In the genomic region with DNA sequence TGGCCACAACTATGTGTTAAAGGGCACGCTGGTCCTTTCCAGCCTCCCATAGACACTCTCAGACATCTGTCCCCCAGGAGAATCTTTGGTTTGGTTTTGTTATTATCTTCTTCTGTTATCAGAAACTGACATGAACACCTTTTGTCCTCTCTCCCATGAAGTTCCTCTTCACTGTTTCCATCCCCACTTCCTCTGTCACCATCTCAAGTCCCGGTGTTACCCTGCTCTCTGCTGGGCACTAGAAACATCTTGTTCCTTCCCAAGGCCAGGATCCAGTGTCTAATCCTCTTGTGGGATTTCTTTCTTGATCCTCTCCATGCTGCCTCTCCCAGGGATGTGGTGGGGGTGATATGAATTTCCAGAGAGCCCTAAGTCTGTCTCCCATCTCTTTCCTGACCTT, we compare ENCODE assay signal across 25 mouse cellular contexts.
"Had no signal": no experiment of that assay in that cellular context is flagged by ENCODE, and none has a peak within 500 bp of the region (broad histone marks: within the 10 kb centered on the region; RNA-seq: fewer than 3 reads in every experiment).

No protein-coding gene starts in this region.

- H3K4me3 ChIP-seq: heart, adult 2 months; heart, embryonic 13.5 days; heart, embryonic 15.5 days; hindbrain, embryonic 13.5 days; hindbrain, embryonic 15.5 days; kidney, embryonic 15.5 days; layer of hippocampus, adult 2 months; limb, embryonic 10.5 days; limb, embryonic 12.5 days; liver, embryonic 12.5 days had no signal

- DNase-seq: gastrocnemius, postnatal 14 days; gastrocnemius, postnatal 36 days; heart, adult 11 months; heart, adult 2 months; heart, postnatal 14 days; heart, postnatal 36 days; kidney, adult 11 months; kidney, adult 2 months; kidney, adult 9 months; kidney, postnatal 25 days; kidney, postnatal 4 days; liver had no signal

- H3K27me3 ChIP-seq: heart, embryonic 13.5 days; heart, embryonic 15.5 days; hindbrain, embryonic 13.5 days; hindbrain, embryonic 15.5 days; kidney, embryonic 15.5 days; limb, embryonic 12.5 days; liver, embryonic 12.5 days had no signal

- H3K9ac ChIP-seq: heart, embryonic 13.5 days; heart, embryonic 15.5 days; hindbrain, embryonic 13.5 days; hindbrain, embryonic 15.5 days; kidney, embryonic 15.5 days; limb, embryonic 12.5 days; liver, embryonic 12.5 days had no signal

- ATAC-seq: hindbrain, postnatal 0 days; intestine, embryonic 16.5 days; liver, embryonic 12.5 days had no signal

- H3K27ac ChIP-seq: heart, adult 2 months; heart, embryonic 13.5 days; heart, embryonic 15.5 days; hindbrain, embryonic 13.5 days; hindbrain, embryonic 15.5 days; hindbrain, postnatal 0 days; kidney, embryonic 15.5 days; kidney, postnatal 0 days; limb, embryonic 10.5 days; limb, embryonic 12.5 days; liver, embryonic 12.5 days had no signal

- H3K9me3 ChIP-seq: heart, embryonic 13.5 days; heart, embryonic 15.5 days; hindbrain, embryonic 13.5 days; hindbrain, embryonic 15.5 days; kidney, embryonic 15.5 days; limb, embryonic 10.5 days; limb, embryonic 12.5 days; liver, embryonic 12.5 days had no signal

- H3K36me3 ChIP-seq: heart, embryonic 13.5 days; heart, embryonic 15.5 days; hindbrain, embryonic 13.5 days; hindbrain, embryonic 15.5 days; kidney, embryonic 15.5 days; limb, embryonic 10.5 days; limb, embryonic 12.5 days; liver, embryonic 12.5 days had no signal

- H3K4me1 ChIP-seq: heart, embryonic 13.5 days; hindbrain, embryonic 13.5 days; hindbrain, embryonic 15.5 days; kidney, embryonic 15.5 days; limb, embryonic 12.5 days; liver, embryonic 12.5 days had no signal

- H3K4me2 ChIP-seq: heart, embryonic 11.5 days; heart, embryonic 13.5 days; heart, embryonic 15.5 days; hindbrain, embryonic 13.5 days; hindbrain, embryonic 15.5 days; kidney, embryonic 15.5 days; limb, embryonic 12.5 days; liver, embryonic 12.5 days had no signal
